Mouse (Mus musculus): ENCODE results near the gene Tdp1.

DNA sequence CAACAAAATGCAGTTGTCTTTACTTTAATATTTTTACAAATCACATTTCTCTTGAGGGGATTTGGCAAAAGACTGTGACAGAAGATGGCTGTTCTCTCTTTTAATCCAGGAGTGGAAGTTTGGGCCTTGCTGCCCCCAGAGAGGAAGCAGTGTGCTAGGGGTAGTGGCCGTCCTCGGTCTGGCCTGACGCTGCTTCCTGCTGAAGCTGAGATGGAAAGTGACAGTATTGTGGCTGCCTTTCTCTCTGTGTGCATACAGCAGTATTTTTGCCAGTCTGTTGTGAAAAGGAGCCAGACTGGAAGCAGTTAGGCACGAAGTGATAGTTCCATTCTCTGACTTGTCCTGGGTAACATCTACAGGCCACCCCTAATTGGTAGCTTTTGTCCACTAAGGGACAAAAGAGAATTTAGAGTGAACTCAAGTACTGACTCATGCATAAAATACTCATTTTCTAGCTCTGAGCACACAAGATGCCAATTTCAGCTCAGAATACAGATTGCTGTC is 18.6 kb downstream of the Tdp1 start:
- TF ChIP-seq HCFC1 (IDR thresholded peaks at IDR 0.05; ENCODE audit: borderline replicate concordance, insufficient read depth, low read length) (no peak), ZNF384 (IDR thresholded peaks at IDR 0.05; ENCODE audit: low read depth, low read length) (no peak)
